Mouse (Mus musculus): ENCODE measurements around the gene Rarb.

GRCm38 (mm10) chr14:16790161-16790560 lies 28.8 kb downstream of the Rarb start:
- no peak for TF ChIP-seq GATA1 (IDR thresholded peaks at IDR 0.05; ENCODE audit: borderline replicate concordance, low read length)
- no peak for TF ChIP-seq FLI1 (IDR thresholded peaks at IDR 0.05; ENCODE audit: low read length)
